Mouse (Mus musculus): Measurements from ENCODE around the gene 4931409K22Rik. TPM values are rescaled to one million over a fixed set of nuclear protein-coding genes. Genes with fewer than 3 reads are reported as not detected.

4931409K22Rik gene
- polyA plus RNA-seq, 1 experiment from 2014 or later = not detected

- WGBS = 26% methylated on average over 18 of the region's 23 CpGs
- Histone ChIP-seq H3K4me3 (ENCODE audit: low read depth, low read length) (no peak overlapping the region), H3K36me3 (ENCODE audit: control insufficient read depth, insufficient read depth, low read length) (peaks cover 80% of the 10 kb centered on the region), H3K9ac (ENCODE audit: low read depth, low read length) (no peak overlapping the region), H3K4me2 (ENCODE audit: low read depth, low read length) (0 out of 2 replicates have a peak overlapping the region, but pooled peaks have one; percentile 18), H3K9me3 (ENCODE audit: control insufficient read depth, low read length) (no peaks in the 10 kb centered on the region), H3K27me3 (replicated peaks; ENCODE audit: control insufficient read depth, insufficient read depth, low read length) (no peaks in the 10 kb centered on the region), H3K4me1 (ENCODE audit: control insufficient read depth, insufficient read depth, low read length) (peaks cover 7% of the 10 kb centered on the region; the same call in 1 of the 2 replicates), H3K27ac (replicated peaks; ENCODE audit: low read depth, low read length) (no peak overlapping the region)
- no peak for ATAC-seq (ENCODE audit: low read depth)
- no peak for DNase-seq (ENCODE audit: low spot score)
These were observed 34.7 kb upstream of the 4931409K22Rik start for GRCm38 (mm10) chr5:24591268-24591721.

GRCm38 (mm10) chr5:24589511-24590500 lies 33.2 kb upstream of the 4931409K22Rik start:
- H3K4me2 ChIP-seq (ENCODE audit: low read depth, low read length) = no peak overlapping the region
- DNase-seq (ENCODE audit: low spot score) (no peak), ATAC-seq (ENCODE audit: low read depth) (no peak)
- H3K27ac ChIP-seq (replicated peaks; ENCODE audit: low read depth, low read length) = no peak overlapping the region
- no peaks in the 10 kb centered on the region for H3K9me3 ChIP-seq (ENCODE audit: control insufficient read depth, low read length)
- no peak overlapping the region for H3K9ac ChIP-seq (ENCODE audit: low read depth, low read length)
- H3K27me3 ChIP-seq (replicated peaks; ENCODE audit: control insufficient read depth, insufficient read depth, low read length) = no peaks in the 10 kb centered on the region
- 88% methylated on average over 20 of the region's 20 CpGs for WGBS
- H3K4me3 ChIP-seq (ENCODE audit: low read depth, low read length) = no peak overlapping the region
- peaks cover 65% of the 10 kb centered on the region for H3K36me3 ChIP-seq (ENCODE audit: control insufficient read depth, insufficient read depth, low read length)
- H3K4me1 ChIP-seq (ENCODE audit: control insufficient read depth, insufficient read depth, low read length) = peaks cover 7% of the 10 kb centered on the region; the same call in 1 of the 2 replicates

GRCm38 (mm10) chr5:24587200-24587577 lies 30.6 kb upstream of the 4931409K22Rik start:
- Histone ChIP-seq H3K9me3 (ENCODE audit: control insufficient read depth, low read length) (no peaks in the 10 kb centered on the region), H3K36me3 (ENCODE audit: control insufficient read depth, insufficient read depth, low read length) (peaks cover 39% of the 10 kb centered on the region), H3K4me1 (ENCODE audit: control insufficient read depth, insufficient read depth, low read length) (peaks cover 7% of the 10 kb centered on the region; the same call in 1 of the 2 replicates), H3K27me3 (replicated peaks; ENCODE audit: control insufficient read depth, insufficient read depth, low read length) (no peaks in the 10 kb centered on the region), H3K27ac (replicated peaks; ENCODE audit: low read depth, low read length) (no peak overlapping the region; the same call in 1 of the 2 replicates), H3K9ac (ENCODE audit: low read depth, low read length) (peak overlapping the region; percentile 80), H3K4me3 (ENCODE audit: low read depth, low read length) (peak overlapping the region; percentile 79), H3K4me2 (ENCODE audit: low read depth, low read length) (peak overlapping the region; percentile 77)
- 26% methylated on average over 4 of the region's 4 CpGs for WGBS
- no peak for DNase-seq (ENCODE audit: low spot score)
- no peak for ATAC-seq (ENCODE audit: low read depth)

- H3K4me1 ChIP-seq (ENCODE audit: control insufficient read depth, insufficient read depth, low read length) = peaks cover 7% of the 10 kb centered on the region; the same call in 1 of the 2 replicates
- peak within 1 kb of the TSS; percentile 79 for H3K4me3 ChIP-seq (ENCODE audit: low read depth, low read length)
- H3K36me3 ChIP-seq (ENCODE audit: control insufficient read depth, insufficient read depth, low read length) = peaks cover 34% of the 10 kb centered on the region
- 0% methylated on average over 30 of the region's 43 CpGs for WGBS
- DNase-seq (ENCODE audit: low spot score) (peak; percentile 94), ATAC-seq (ENCODE audit: low read depth) (peak; percentile 96)
- no peaks in the 10 kb centered on the region for H3K9me3 ChIP-seq (ENCODE audit: control insufficient read depth, low read length)
- H3K27ac ChIP-seq (replicated peaks; ENCODE audit: low read depth, low read length) = no peak within 1 kb of the TSS; the same call in 1 of the 2 replicates
- peak within 1 kb of the TSS; percentile 77 for H3K4me2 ChIP-seq (ENCODE audit: low read depth, low read length)
- H3K9ac ChIP-seq (ENCODE audit: low read depth, low read length) = peak within 1 kb of the TSS; percentile 80
- H3K27me3 ChIP-seq (replicated peaks; ENCODE audit: control insufficient read depth, insufficient read depth, low read length) = no peaks in the 10 kb centered on the region
These were observed 30.1 kb upstream of the 4931409K22Rik start, which contains the start of gene Chpf2 for GRCm38 (mm10) chr5:24586547-24587199. Gene Chpf2, plus strand, starts transcription at chr5:24586741.

- 8% methylated on average over 8 of the region's 8 CpGs for WGBS
- Histone ChIP-seq H3K36me3 (ENCODE audit: control insufficient read depth, insufficient read depth, low read length) (peaks cover 28% of the 10 kb centered on the region), H3K27ac (replicated peaks; ENCODE audit: low read depth, low read length) (no peak overlapping the region; the same call in 1 of the 2 replicates), H3K4me2 (ENCODE audit: low read depth, low read length) (peak overlapping the region; percentile 77), H3K9ac (ENCODE audit: low read depth, low read length) (peak overlapping the region; percentile 80), H3K27me3 (replicated peaks; ENCODE audit: control insufficient read depth, insufficient read depth, low read length) (no peaks in the 10 kb centered on the region), H3K4me1 (ENCODE audit: control insufficient read depth, insufficient read depth, low read length) (peaks cover 7% of the 10 kb centered on the region; the same call in 1 of the 2 replicates), H3K4me3 (ENCODE audit: low read depth, low read length) (peak overlapping the region; percentile 79), H3K9me3 (ENCODE audit: control insufficient read depth, low read length) (no peaks in the 10 kb centered on the region)
- ATAC-seq (ENCODE audit: low read depth) = peak; percentile 39
- no peak for DNase-seq (ENCODE audit: low spot score)
These were observed 29.5 kb upstream of the 4931409K22Rik start for GRCm38 (mm10) chr5:24586106-24586505.

- H3K4me1 ChIP-seq (ENCODE audit: control insufficient read depth, insufficient read depth, low read length) = peaks cover 14% of the 10 kb centered on the region
- H3K9me3 ChIP-seq (ENCODE audit: control insufficient read depth, low read length) = no peaks in the 10 kb centered on the region
- 69% methylated on average over 6 of the region's 6 CpGs for WGBS
- DNase-seq (ENCODE audit: low spot score) (no peak), ATAC-seq (ENCODE audit: low read depth) (no peak)
- H3K4me2 ChIP-seq (ENCODE audit: low read depth, low read length) = peak overlapping the region; percentile 64
- peak overlapping the region; percentile 65 for H3K4me3 ChIP-seq (ENCODE audit: low read depth, low read length)
- peak overlapping the region; percentile 78 for H3K27ac ChIP-seq (replicated peaks; ENCODE audit: low read depth, low read length)
- H3K27me3 ChIP-seq (replicated peaks; ENCODE audit: control insufficient read depth, insufficient read depth, low read length) = no peaks in the 10 kb centered on the region
- H3K36me3 ChIP-seq (ENCODE audit: control insufficient read depth, insufficient read depth, low read length) = peaks cover 21% of the 10 kb centered on the region
- H3K9ac ChIP-seq (ENCODE audit: low read depth, low read length) = peak overlapping the region; percentile 53
These were observed 21.7 kb upstream of the 4931409K22Rik start for GRCm38 (mm10) chr5:24578109-24578963.

GRCm38 (mm10) chr5:24577183-24577929 lies 20.7 kb upstream of the 4931409K22Rik start, which contains the start of gene Abcf2:
Gene Abcf2, minus strand, starts transcription at chr5:24577467.
- Histone ChIP-seq H3K27me3 (replicated peaks; ENCODE audit: control insufficient read depth, insufficient read depth, low read length) (no peaks in the 10 kb centered on the region), H3K27ac (replicated peaks; ENCODE audit: low read depth, low read length) (peak within 1 kb of the TSS; percentile 78), H3K9ac (ENCODE audit: low read depth, low read length) (peak within 1 kb of the TSS; percentile 77), H3K36me3 (ENCODE audit: control insufficient read depth, insufficient read depth, low read length) (peaks cover 30% of the 10 kb centered on the region), H3K4me3 (ENCODE audit: low read depth, low read length) (peak within 1 kb of the TSS; percentile 65), H3K9me3 (ENCODE audit: control insufficient read depth, low read length) (no peaks in the 10 kb centered on the region), H3K4me2 (ENCODE audit: low read depth, low read length) (peak within 1 kb of the TSS; percentile 70), H3K4me1 (ENCODE audit: control insufficient read depth, insufficient read depth, low read length) (peaks cover 14% of the 10 kb centered on the region)
- DNase-seq (ENCODE audit: low spot score) (peak; percentile 100), ATAC-seq (ENCODE audit: low read depth) (peak; percentile 98)
- under 1% methylated on average over 47 of the region's 48 CpGs for WGBS

Measured in embryonic facial prominence, embryonic 14.5 days (tissue).